ENCODE assay signal across 10 mouse cellular contexts in the genomic region with DNA sequence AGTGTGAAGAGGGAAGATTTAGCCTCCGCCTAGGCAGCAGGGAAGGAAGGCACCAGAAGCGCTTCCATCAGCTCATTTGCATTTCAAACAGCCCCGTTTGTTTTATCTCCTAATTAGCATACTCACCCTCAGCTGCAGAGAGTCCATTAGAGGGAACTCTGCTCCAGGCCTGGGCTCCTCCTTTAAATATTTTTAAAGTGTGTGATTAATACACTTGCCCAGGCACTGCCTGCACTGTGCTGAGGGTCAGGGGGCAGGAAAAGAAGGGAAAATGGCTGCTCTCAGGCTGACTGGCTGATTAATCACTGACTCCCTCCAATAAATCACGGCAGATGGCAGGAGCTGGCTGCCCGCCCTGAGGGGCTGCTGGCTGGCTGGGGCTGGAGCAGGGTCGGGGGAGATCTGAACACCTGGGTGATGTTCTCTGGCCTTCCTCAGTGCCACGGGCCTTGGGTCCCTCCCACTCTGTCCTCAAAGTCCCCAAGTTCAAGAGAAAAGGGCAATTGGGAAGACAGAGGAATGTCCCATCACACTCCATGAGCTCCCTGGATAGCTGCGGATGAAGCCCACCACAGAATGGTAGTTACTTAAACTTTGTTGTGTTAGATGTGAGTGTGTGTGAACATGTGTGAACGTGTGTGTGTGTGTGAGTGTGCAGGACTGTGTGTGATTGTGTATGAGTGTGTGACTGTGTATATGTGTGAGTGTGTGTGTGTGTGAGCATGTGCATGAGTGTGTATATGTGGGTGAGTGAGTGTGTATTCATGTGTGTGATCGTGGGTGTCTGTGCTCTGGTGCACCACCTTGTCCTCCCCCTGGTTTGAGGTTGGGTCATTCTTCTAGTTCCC.
DNase-seq lines count a peak whose midpoint lies in the region; ATAC-seq and TF ChIP-seq lines count a peak whose summit lies in the region.
"Had no signal": no experiment of that assay in that cellular context is flagged by ENCODE, and none has a peak within 500 bp of the region (broad histone marks: within the 10 kb centered on the region; RNA-seq: fewer than 3 reads in every experiment).

No protein-coding gene starts in this region.

- H3K4me1 ChIP-seq in hindbrain, embryonic 13.5 days (replicated peaks), result peaks cover 24% of the 10 kb centered on the region
- peaks cover 11% of the 10 kb centered on the region for H3K4me1 ChIP-seq in neural tube, embryonic 11.5 days (ENCODE audit: control insufficient read depth, insufficient read depth, low read length)

- WGBS in hindbrain, embryonic 13.5 days, result 25% methylated on average over 10 of the region's 10 CpGs
- 21% methylated on average over 10 of the region's 10 CpGs for WGBS in neural tube, embryonic 11.5 days

- DNase-seq in layer of hippocampus, postnatal 10 days (ENCODE audit: low spot score in 2 of 2), result peak; percentile 67 to 69
- DNase-seq in layer of hippocampus, adult 2 months (ENCODE audit: low spot score in 2 of 2), result no peak
- DNase-seq in brain, embryonic 18.5 days (ENCODE audit: low read depth, low spot score), result peak; percentile 39
- DNase-seq in neural tube, embryonic 11.5 days (ENCODE audit: low spot score), result peak; percentile 59
- DNase-seq in heart, adult 8-10 months (ENCODE audit: low spot score), result no peak
- no peak for DNase-seq in heart, postnatal 14 days
- DNase-seq in adrenal gland, postnatal 25 days, result no peak
- DNase-seq: cerebellum, postnatal 25 days; heart, adult 11 months had no signal

- peaks cover 20% of the 10 kb centered on the region for H3K27me3 ChIP-seq in hindbrain, embryonic 13.5 days
- H3K27me3 ChIP-seq in neural tube, embryonic 11.5 days (ENCODE audit: control insufficient read depth, insufficient read depth, low read length), result no peaks in the 10 kb centered on the region

- no peaks in the 10 kb centered on the region for H3K36me3 ChIP-seq in hindbrain, embryonic 13.5 days
- no peaks in the 10 kb centered on the region for H3K36me3 ChIP-seq in neural tube, embryonic 11.5 days (ENCODE audit: control insufficient read depth, insufficient read depth, low read length)

- no peak overlapping the region for H3K4me2 ChIP-seq in hindbrain, embryonic 13.5 days
- no peak overlapping the region for H3K4me2 ChIP-seq in neural tube, embryonic 11.5 days (ENCODE audit: low read depth)

- no peak overlapping the region for H3K4me3 ChIP-seq in layer of hippocampus, adult 2 months
- no peak overlapping the region for H3K4me3 ChIP-seq in hindbrain, embryonic 13.5 days
- no peak overlapping the region for H3K4me3 ChIP-seq in neural tube, embryonic 11.5 days (ENCODE audit: low read depth, low read length)

- H3K27ac ChIP-seq in layer of hippocampus, adult 2 months, result no peak overlapping the region
- H3K27ac ChIP-seq in hindbrain, embryonic 13.5 days, result peak overlapping the region; percentile 69
- H3K27ac ChIP-seq in neural tube, embryonic 11.5 days (ENCODE audit: low read depth, low read length), result 0 out of 2 replicates have a peak overlapping the region, but pooled peaks have one; percentile 4

- peak; percentile 83 for ATAC-seq in hindbrain, embryonic 13.5 days (ENCODE audit: low FRiP score)
- peak; percentile 90 for ATAC-seq in neural tube, embryonic 11.5 days (ENCODE audit: insufficient read depth, low FRiP score, low TSS enrichment)

- no peak for TF ChIP-seq CTCF in layer of hippocampus, adult 2 months (conservative IDR thresholded peaks at IDR 0.05)

- no peak overlapping the region; the same call in 1 of the 2 replicates for H3K9ac ChIP-seq in hindbrain, embryonic 13.5 days
- H3K9ac ChIP-seq in neural tube, embryonic 11.5 days (ENCODE audit: low read length), result no peak overlapping the region

- H3K9me3 ChIP-seq in hindbrain, embryonic 13.5 days, result no peaks in the 10 kb centered on the region
- no peaks in the 10 kb centered on the region for H3K9me3 ChIP-seq in neural tube, embryonic 11.5 days (ENCODE audit: control insufficient read depth, low read length)

- intact Hi-C loops in heart, postnatal 14 days (cut with DNase I), result no loop called here

Comparison
In these comparisons a context has a peak if more than half of its experiments do, and no peak if none do; other contexts are left out.
1. DNase-seq: peak in layer of hippocampus, postnatal 10 days (2 of 2), brain, embryonic 18.5 days (single experiment) and neural tube, embryonic 11.5 days (single experiment); none in layer of hippocampus, adult 2 months (0 of 2), heart, adult 8-10 months (single experiment), heart, postnatal 14 days (0 of 2) and adrenal gland, postnatal 25 days (single experiment).